Mouse (Mus musculus): ENCODE data around the gene Apon.
"Not testable (repeated sequence)": the region's sequence is repeated elsewhere in the genome, so short reads cannot be mapped to it uniquely, and the experiment has no call there.

The Apon gene

DNA sequence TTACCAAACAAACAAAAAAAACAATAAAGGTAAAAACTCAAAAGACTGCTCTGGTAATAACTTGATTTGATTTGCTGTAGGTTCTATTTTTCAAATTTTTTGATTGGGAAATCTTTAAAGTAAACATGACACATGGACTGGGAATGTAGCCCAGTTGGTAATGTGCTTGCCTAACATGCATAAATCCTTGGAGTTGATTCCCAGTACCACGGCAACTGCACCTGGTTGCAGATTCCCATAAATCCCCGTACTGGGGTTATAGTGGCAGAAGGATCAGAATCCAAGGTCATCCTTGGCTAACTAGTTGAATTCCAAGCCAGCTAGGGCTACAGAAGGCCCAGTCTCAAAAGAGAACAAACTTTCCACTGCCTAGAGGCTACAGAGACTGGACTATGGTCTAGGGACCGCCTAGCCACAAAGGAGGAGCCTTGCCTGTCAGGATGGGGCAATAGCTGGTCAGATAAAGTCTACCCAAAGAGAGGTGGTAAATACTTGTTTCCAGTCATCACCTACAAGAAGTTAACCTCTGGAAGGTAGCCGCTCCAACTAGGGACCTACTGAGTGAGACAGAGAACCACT lies at the start of gene Apon:
TSS of gene Apon (plus strand) at position 420 of the 579 bp plus-strand sequence.
- DNase-seq, result no peak

DNA sequence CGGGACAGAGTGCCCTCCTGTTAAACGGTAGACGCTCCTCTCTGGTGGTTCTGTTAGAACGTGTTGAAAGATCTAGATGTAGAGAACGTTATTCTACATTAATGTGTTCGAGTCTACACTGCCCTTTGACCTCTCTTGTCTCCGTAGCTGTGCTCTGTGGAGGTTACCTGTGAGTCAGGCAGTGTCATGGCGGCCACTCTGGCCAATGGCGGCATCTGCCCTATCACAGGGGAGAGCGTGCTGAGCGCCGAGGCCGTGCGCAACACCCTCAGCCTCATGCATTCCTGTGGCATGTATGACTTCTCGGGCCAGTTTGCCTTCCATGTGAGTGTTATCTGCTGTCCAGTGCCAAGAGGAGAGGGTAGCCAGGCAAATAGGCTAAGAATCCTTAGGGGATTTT lies 49.0 kb upstream of the Apon start:
- no peak for DNase-seq

DNA sequence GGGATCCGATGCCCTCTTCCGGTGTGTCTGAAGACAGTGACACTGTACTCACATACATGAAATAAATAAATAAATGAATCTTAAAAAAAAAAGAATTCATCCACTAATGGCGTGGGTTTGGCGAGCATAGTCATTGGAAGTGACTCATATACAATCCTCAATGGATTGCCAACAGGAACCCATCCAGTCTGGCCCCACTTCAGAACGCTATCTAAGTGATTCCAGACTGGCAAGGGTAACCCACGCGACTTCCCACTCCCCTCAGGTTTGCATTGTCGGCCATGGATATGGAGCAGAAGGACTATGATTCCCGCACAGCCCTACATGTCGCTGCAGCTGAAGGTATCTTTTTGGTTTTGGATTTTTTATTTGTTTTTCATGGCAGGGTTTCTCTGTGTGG lies 45.6 kb upstream of the Apon start:
- no peak for DNase-seq

DNA sequence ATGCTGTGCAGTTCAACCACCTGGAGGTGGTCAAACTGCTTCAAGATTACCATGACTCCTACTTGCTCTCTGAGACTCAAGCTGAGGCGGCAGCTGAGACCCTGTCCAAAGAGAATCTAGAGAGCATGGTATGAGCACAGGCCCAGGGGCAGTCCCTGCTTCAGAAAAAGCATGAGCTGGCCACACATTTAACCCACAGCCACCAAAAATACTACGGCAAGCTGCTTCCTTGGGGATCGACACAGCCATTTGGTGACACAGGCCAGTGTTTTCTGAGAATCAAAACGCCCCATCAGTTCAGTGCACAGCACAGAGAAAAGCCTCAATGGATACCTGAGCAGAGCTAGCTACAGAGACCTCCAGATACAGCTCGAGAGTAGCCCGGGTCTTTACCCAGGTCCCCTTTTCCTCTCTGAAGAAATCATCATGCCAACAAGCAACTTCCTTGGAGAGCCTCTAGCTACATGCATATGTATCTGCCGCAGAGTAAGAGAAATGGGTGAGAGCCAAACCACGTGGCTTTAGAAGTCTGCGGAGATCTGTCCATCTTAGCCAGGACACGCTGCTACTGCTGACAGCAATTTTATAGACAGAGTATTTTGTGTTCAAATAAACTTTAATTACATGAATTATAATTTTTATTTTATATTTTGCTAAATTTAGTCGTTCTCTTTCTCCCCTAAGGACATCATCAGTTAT lies 44.4 kb upstream of the Apon start:
- no peak for DNase-seq

DNA sequence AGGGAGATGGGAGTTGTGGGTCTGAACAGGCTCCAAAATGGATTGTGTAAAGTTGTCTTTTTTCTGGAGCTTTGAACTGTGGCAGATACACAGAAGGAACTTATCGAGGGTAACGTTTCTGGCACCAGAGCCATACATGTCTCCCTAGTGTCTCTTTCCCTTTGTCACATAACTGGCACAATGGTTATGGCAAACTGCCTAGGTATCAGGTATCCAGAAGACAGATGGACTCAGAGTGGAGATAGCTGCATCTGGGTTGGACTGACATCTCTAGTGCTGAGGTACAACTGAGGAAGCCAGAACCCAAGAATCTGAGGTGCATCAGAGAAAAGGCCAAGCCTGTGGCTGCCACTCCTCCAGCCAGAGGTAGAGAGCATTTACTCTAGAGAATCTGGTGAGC lies 43.8 kb upstream of the Apon start:
- DNase-seq, result no peak

DNA sequence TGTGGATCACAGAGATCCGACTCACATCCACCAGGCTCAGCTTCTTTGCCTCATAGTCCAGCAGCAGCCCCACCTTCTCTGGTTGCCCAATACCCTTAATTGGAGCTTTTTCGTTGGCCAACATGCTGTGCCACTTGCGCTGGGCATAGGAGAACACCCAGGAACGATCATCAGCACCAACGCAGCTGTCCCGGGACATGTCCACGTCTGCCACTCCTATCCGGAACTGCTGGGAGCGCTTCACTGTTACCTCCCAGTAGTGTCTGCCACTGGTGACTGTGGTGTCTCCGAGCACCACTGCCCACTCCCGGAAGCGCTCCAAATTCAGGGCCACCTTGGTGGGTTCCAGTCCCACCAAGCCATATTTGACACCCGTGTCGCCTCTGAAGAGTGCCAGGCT lies 42.9 kb upstream of the Apon start:
- DNase-seq, result no peak

DNA sequence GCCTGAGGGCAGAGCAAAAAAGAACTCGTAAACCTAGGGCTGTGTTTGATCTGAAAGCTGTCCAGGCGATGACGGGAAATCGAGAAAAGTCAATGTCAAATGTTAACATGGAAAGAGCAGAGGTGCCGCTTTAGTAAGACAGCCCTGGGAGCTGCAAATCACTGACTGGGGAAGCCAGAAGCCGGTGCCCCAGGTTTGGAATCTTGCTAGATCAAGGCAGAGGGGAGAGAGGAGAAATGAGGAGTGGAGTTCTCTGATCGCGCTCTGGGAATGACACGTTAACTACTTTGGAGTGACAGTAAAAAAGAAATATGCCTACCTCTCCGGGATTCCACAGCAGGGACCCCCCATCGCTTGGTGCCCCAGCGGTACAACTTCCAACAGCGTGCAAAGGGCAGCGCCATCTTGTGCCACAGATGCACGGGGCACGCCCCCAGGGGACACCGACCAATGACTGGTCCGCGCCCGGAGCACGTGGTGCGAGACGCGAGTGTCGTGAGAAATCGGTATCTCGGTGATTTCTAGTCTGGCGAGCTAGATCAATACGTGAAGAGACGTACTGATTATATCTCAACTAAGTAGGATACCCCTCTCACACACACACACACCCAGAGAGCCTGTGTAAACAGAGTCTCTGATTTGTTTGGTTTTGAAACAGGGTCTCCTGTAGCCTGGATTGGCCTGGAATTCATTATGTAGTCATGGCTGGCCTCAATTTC lies 42.3 kb upstream of the Apon start, which contains the start of gene Spryd4:
TSS of gene Spryd4 (minus strand) at position 418 of the 719 bp plus-strand sequence.
- DNase-seq, result peak; percentile 89

DNA sequence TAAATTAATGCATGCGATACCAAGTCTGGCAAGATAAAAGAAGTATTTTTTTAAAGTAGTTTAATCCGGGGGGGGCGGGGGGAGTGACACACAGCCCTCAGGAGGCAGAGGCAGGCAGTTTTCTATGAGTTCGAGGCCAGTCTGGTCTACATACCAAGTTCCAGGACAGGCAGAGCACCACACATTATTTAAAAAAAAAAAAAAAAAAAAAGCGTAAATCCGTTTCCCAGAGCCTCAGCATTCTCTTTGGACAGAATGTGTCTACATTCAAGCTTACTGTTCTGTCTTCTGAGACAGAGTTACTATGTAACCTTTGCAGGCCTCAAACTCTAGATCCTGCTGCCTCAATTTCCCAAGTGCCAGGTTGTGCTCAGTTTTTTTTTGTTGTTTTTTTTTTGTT lies 41.7 kb upstream of the Apon start:
- DNase-seq, result no peak

DNA sequence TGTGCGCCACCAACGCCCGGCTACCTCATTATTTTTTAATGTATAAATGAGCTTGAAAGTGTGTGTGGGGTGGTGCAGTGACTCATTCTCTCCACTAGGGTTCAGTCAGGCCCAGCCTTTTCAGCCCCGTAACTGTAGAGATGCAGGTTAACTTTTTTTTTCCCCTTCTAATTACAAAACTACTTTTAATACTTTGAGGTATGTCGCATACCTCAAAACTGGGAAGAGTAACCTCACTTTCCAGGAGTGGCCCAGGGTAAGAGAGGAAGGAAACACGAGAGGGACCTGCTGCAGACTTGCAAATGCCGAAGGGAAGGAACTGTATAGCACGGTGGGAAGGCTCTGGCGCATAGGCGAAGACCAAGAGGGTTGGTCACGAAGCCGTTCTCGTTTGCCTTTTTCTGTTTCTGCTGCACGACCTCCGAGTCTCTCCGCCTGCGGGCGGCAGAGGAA lies 41.0 kb upstream of the Apon start:
- peak; percentile 39 for DNase-seq

DNA sequence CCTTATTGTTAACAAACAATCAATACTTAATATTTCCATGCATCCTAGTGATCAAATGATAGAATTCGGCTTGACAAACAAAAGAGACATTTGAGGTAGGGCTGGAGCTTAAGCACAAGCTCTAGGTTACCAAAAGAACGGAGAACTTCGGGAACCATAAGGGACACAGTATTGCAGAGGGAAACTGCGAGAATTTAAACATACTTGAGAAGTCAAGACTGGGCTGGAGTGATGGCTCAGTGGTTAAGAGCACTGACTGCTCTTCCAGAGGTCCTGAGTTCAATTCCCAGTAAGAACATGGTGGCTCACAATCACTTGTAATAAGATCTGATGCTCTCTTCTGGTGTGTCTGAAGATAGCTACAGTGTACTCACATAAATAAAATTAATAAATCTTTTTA lies 39.8 kb upstream of the Apon start:
- not testable (repeated sequence) for DNase-seq

DNA sequence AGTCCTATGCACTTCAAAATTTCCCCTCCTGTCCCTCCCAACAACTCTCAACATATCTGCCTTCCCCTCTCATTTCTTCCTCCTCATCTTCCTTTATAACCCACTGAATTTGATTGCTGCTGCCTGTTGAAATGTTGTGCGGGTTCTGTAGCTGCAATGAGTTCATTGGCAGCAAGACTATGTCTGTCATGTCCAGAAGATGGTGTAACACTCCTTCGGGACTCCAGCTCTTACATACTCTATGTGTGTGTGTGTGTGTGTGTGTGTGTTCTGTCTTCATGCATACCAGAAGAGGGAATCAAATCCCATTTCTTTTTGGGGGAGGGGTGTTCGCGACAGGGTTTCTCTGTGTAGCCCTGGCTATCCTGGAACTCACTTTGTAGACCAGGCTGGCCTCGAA lies 38.9 kb upstream of the Apon start:
- DNase-seq, result no peak

DNA sequence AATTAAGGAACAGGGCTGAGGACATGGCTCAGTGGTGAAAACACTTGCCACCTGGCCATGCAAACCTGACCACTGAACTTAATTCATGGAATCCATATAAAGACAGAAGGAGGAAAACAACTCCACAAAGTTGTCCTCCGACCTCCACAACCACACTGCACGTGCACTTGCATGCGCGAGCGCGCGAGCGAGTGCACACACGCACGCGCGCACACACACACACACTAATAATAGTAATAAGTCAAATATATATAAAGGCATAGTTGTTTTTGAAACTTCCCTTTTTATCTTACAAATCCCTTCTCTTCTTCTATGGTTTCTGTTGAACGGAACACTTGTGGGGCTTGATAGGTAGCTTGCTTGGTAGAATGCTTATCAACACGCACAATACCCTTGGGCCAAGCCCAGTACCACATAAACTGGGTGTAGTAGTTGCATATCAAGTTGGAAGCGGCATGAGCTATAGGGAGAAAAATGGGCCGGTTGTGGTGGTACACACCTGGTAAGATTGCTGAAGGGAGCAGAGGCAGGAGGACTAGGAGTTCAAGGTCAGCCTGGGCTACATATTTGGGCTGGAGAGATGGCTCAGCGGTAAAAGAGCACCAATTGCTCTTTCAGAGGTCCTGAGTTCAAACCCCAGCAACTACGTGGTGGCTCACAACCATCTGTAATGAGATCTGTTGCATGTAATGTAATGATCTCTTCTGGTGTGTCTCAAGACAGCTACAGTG lies 35.3 kb upstream of the Apon start:
- DNase-seq, result no peak

DNA sequence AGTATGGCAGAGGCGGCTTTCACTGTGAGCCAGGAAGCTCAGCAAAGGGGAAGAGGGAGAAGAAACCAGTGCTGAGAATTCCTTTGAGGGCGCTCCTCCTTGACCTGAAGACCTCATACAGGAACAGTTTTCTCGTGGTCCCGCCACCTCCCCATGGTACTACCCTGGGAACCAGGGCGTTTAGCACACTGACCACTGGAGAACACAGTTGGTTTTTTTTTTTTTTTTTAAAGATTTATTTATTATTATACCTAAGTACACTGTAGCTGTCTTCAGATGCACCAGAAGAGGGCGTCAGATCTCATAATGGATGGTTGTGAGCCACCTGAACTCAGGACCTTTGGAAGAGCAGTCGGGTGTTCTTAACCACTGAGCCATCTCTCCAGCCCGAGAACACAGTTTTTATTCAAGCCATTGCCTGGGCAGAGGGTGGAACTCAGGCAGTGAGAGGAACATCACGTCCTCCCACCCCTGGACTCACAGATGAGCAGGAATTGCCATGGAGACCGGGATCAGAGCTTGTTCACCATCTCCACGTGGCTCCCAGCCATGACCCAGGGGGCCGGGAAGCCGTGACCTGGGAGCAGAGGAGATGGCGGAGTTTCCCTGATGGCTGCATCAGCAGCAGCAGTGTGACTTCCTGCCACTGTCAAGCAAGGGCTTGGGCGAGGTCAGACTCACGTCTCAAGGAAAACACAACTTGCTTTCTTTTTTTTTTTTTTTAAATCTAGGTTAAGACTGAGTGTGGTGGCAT lies 32.2 kb upstream of the Apon start:
- DNase-seq, result no peak

DNA sequence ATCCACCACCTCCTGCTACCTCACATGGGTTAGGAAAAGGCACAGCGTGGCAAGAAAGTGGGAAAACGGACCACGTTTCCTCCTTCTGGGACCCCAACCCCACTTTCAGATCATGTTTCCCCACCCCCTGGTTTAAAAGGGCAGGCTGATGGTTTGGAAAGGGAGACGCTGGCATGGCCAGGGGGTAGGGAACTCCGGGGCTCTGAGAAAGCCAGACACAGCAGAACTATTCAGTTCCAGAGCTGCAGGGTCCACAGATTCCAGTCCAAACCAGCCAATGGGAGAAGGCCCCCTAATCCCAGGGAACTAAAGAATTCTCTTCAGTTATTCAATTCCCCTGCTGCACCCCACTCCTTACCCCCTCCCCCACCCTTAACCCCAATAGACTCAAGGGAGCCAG lies 28.8 kb upstream of the Apon start:
- DNase-seq, result no peak

DNA sequence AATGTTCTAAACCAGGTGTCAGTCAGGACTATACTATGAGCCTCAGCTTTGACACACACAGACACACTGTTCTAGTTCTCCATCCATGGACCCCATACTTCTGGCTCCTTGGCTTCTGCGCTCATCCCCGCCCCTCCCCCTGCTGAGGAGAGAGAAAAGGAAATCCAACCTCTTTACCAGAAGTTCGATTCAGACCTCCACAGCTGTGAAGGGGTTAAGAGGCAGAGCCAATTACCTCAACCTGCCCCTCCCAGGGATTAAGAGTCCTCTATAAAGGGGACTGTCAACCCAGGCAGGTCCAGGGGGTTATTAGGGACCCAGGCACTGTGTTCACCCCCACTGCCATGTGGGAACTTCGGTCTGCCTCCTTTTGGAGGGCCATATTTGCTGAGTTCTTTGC lies 28.4 kb upstream of the Apon start, which contains the start of gene Mip:
TSS of gene Mip (plus strand) at position 301 of the 400 bp plus-strand sequence.
- no peak for DNase-seq

DNA sequence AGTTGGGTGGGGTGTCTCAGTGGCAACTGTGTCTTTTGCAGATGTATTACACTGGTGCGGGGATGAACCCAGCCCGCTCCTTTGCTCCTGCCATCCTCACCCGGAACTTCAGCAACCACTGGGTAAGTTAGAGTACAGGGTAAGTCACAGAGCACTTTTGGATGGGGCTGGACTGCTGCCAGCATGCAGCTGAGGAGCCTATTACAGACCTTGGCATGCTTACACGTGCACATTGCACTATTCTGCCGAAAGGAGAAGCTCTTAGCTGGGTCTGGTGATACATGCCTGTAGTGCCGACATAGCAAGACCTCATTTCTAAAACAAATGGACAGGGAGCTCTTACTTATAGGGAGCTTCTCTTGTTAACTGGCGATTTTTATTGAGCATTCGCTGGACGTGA lies 26.3 kb upstream of the Apon start:
- DNase-seq, result no peak

DNA sequence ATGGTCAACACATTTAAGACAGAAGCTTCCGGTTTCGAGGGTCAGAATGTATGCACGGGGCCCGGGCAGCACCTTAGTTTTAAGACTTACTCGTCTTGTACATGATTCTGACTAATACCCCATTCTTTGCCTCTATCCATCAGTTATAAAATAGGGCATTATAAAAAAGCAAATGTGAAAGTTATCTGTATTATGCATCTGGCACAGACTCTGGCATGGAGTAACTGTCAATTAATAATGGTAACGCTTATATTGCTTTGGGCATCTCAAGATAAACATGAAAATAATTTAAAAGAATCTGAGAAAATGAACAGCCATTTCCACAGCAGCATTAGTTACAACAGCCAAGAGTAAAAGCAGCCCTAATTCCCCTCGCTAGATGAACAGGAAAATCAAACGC lies 25.9 kb upstream of the Apon start:
- no peak for DNase-seq

DNA sequence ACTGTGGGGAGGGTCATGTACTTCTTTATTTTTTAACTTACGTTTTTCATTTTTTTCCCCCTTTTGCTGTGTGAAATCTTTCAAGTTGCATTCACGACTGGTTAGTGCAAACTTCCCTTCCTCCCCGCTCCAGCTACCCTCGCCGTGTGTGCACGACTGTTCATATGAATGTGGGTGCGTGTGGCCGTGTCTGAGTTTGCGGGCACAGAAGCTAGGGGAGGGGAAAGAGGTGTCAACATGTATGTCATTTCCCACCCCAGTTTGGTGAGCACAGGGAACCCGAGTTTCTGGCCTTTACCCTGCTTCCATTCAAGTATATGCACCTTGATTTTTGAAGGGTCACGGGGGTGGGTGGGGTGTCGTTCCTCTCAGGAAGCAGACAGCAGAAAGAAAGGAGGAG lies 23.3 kb upstream of the Apon start:
- DNase-seq, result no peak

DNA sequence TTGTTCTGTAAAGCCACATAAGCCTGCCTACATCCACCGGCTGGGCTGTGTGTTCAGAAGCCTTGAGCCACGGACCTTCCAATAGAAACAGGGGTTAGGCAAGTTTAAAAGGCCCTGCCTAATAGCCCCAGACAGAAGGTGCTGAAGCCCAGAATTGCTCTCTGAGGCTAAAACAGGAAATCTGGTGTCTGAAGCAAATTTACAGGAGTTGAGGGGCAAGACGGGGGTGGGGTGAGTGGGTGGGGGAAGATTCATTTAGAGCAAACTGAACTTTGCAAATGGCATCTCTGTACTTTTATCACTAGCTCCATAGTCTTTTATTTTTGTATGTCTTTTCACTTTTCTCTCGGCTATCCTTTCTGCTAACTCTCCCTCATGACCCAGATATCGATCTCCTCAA lies 22.8 kb upstream of the Apon start:
- no peak for DNase-seq

DNA sequence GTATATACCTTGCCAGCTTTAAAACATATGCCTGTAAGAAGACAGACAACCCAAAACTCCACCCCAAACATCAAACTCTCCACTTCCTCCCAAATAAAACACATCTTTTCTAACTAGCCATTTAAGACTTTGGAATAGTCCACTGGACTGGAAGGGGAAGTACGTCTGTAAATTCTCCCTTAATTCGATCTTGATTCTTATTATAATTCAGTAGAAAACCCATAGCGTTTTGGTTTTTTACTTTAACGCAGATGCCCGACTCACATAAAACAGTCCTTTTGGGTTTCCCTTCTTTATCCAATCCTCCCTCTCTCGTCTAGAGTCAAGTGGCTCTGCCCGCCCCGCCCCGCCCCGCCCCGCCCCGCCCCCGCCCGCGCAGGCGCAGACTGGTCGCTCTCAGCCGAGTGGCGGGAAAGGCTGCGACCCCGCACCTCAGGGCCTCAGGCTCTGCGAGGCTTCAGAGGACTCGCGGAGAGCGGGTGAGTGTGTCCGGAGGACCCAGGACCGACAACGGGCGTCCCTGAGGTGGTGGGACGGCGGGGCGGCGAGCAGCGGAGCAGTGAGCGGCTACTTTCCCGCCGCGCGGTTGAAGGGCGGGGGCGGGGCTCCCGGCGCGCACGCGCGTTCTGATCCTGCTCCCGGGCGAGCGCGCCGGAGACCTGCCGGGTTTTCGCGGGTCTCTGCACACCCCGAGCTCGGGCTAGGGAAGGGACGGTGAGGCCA lies 22.0 kb upstream of the Apon start, which contains the start of gene Timeless:
TSS of gene Timeless (plus strand) at position 369 of the 723 bp plus-strand sequence.
- peak; percentile 89 for DNase-seq

DNA sequence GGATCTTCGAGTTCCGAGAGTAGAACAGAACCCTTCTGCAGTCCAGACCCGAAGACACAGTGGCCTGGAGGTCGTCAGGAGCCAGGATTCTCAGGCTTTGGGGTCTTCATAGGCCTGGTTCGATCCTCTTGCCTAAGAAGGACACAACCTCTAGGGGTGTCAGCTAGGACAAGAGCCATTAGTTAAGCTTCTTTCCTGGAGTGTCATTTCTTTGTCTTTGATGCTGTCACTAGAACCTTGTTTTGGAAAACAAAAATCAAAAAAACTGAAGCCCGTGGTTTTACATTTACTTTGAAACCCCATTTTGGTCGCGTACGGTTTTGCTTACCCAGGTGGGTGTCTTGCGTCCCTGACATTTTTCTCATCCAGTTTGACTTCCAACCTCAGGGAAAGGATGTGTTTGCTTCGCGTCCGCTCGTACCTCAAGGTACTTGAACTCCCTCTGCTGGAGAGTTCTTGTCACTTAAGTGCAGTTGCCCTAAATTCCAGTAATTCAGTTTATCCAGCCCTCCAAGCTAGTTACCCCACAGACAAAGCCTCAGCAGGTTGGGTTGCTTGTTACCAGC lies 21.4 kb upstream of the Apon start:
- DNase-seq, result no peak
